Mouse (Mus musculus) adrenal gland, adult 18-20 months (tissue): ENCODE data around the gene Adamtsl5. TPM values are rescaled to one million over a fixed set of nuclear protein-coding genes. Genes with fewer than 3 reads are reported as not detected.
A peak's percentile ranks its signal among the peaks of the same experiment; 100 is the strongest.

Experiments
- DNase-seq, 2 experiments: peaks; one replicate each; pipeline ENCODE4 v3.0.0; 2021 to 2022; ENCODE audit warnings: low spot score in 2 of 2
- total RNA-seq, 2 experiments: library from RNA; stranded (reverse); gene quantifications; 1 replicate in 1 of 2; 2 replicates in 1 of 2; pipeline ENCODE4 v1.2.3; 2021

Adamtsl5 gene
- total RNA-seq, 2 experiments from 2014 or later: 5.1 to 11.5 TPM

GRCm38 (mm10) chr10:80321670-80322581, 26.3 kb downstream of the Adamtsl5 start:
- DNase-seq: no peak

DNA sequence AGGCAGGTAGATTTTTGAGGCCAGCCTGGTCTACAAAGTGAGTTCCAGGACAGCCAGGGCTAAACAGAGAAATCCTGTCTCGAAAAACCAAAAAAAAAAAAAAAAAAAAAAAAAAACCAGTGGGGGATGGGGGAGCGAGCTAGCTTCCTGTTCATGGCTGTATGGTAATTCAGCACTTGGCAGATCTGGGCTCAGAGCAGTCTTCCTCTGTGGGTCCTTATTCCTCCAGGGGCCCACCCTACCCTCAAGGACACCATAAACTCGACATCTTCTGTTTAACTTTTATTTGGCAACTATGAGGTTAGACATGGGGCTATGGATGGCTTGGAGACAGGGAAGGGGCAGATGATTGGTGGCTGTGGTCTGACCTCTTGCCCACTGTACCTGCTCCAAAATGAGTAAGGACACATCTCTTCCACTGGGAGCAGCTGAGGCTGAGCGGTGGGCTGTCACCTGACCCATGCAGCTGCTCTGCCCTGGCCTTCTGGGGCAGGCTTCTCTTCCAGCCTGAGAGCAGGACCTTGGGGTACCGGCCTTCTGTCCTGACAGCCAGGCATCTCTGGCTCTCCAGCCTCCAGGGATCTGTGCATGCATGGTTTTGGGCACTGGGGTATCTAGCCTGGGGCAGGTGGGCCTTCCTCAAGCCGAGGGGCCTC, 27.1 kb downstream of the Adamtsl5 start:
- DNase-seq: no peak

GRCm38 (mm10) chr10:80320340-80320760, 27.9 kb downstream of the Adamtsl5 start, which contains the start of gene 2310011J03Rik:
2310011J03Rik (minus strand) TSS chr10:80320537.
- DNase-seq: peak; percentile 84

GRCm38 (mm10) chr10:80317011-80317410, 31.2 kb downstream of the Adamtsl5 start:
- no peak for DNase-seq

GRCm38 (mm10) chr10:80316359-80316781, 31.8 kb downstream of the Adamtsl5 start:
- DNase-seq: no peak

GRCm38 (mm10) chr10:80315315-80315714, 32.9 kb downstream of the Adamtsl5 start:
- DNase-seq: no peak

- no peak for DNase-seq
Measured at GRCm38 (mm10) chr10:80314494-80315001, 33.7 kb downstream of the Adamtsl5 start.

GRCm38 (mm10) chr10:80313627-80314201, 34.5 kb downstream of the Adamtsl5 start:
- DNase-seq: no peak

DNA sequence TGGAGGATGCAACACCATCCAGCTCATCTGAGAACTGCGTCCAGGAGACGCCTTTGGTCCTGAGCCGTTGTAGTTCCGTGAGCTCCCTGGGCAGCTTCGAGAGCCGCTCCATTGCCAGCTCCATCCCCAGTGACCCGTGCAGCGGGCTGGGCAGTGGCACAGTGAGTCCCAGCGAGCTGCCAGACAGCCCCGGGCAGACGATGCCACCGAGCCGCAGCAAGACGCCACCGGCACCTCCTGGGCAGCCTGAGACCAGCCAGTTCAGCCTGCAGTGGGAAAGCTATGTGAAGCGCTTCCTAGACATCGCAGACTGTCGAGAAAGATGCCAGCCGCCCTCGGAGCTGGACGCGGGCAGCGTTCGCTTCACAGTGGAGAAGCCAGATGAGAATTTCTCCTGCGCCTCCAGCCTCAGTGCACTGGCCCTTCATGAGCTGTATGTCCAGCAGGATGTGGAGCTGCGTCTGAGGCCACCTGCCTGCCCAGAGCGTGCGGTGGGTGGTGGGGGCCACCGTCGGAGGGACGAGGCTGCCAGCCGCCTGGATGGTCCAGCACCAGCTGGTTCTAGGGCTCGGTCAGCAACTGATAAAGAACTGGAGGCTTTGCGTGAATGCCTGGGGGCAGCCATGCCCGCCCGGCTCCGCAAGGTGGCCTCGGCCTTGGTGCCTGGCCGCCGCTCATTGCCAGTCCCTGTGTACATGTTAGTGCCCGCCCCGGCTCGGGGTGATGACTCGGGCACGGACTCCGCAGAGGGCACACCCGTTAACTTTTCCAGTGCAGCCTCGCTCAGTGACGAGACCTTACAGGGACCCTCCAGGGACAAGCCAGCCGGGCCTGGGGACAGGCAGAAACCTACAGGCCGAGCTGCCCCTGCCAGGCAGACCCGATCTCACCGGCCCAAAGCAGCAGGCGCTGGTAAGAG, 35.4 kb downstream of the Adamtsl5 start:
- DNase-seq: no peak

DNA sequence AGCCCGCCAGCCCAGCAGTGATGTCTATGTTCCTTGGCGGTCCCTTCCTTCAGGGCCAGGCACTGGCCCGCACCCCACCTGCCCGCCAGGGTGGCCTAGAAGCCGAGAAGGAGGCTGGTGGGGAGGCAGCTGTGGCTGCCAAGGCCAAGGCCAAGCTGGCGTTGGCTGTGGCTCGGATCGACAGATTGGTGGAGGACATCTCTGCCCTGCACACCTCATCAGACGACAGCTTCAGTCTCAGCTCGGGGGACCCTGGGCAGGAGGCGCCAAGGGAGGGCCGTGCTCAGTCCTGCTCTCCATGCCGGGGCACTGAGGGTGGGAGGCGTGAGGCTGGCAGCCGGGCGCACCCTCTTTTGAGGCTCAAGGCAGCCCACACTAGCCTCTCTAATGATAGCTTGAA, 36.7 kb downstream of the Adamtsl5 start:
- DNase-seq: no peak

GRCm38 (mm10) chr10:80304862-80305261, 43.4 kb downstream of the Adamtsl5 start:
- DNase-seq: no peak

DNA sequence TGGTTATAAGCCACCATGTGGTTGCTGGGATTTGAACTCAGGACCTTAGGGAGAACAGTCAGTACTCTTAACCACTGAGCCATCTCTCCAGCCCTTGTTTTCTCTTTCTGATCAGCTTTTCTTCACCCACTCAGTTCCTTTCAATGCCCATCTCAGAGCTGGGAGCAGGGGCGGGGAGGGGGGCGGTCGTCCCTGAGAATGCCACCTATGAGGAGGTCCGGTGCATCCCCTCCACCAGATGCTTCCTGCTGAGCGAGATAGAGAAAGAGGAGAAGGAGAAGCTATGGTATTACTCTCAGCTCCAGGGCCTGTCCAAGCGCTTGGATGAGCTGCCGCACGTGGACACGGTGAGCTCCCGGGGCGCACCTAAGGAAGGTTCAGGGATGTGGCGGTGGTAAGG, 43.8 kb downstream of the Adamtsl5 start:
- no peak for DNase-seq

DNA sequence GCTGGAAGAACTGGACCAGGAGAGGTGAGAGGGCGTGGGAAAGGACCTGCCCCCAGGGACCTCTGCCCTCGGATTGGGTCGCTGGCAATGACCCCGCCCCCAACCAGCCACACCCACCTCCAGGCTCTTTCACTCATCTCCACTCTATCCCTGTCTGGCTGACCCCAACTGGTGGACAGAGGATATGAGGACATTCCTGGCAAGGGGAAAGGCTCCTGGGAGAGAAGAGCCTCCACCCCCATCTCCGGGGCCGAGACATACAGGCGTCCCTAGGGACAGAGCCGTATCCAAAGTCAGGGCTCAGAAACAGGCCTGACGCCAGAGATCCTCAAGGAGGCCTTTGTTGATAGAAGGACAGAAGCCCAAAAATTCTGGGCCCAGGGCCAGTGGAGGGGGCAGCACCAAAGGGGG, 45.7 kb downstream of the Adamtsl5 start:
- peak in 1 of 2 experiments; percentile 66 for DNase-seq

DNA sequence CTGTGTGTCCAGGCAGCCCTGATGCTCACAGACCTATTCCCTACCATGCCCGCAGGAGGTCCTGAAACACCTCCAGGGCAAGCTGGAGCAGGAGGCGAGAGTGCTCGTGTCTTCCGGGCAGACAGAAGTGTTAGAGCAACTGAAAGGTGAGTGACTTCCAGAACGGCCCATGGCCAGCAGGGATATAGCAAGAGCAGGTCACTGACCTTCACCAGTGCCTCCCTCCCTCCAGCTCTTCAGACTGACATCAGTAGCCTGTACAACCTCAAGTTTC, 46.2 kb downstream of the Adamtsl5 start:
- DNase-seq: no peak

DNA sequence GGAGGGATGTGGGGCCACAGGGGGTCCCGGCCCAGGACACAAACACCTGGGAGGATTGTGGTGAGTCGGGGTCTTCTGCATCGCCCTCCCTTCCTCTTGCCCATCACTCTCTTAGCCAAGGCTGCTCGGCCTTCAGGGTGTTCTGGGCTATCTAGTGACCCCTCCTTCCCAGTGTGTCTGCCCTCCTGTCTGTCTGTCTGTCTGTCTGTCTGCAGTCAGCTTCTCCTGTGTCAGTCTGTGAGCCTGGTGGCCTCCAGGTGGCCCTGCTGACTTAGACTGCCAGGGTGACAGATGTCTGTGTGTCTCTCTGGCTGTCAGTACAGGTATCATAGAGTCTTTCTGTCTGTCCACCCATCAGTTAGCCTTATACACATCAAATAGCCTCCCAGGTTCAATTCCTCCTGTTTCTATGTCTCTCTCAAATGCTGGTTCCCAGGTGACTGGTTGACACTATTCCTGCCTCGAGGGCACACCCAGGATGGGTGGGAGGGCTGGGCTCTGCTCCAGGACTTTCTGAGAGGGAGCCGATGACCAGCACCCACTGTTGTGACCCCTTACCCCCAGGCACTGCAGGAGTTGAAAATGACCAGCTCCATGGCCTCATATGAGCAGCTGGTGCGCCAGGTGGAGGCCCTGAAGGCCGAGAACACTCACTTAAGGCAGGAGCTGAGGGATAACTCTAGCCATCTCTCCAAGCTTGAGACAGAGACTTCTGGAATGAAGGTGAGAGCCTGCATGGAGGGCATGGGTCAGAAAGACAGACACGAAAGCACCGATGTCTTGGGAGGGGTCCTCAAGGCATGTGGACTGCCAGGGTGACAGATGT, 46.7 kb downstream of the Adamtsl5 start:
- DNase-seq: no peak

- no peak for DNase-seq
Measured at GRCm38 (mm10) chr10:80300672-80301181, 47.5 kb downstream of the Adamtsl5 start.

DNA sequence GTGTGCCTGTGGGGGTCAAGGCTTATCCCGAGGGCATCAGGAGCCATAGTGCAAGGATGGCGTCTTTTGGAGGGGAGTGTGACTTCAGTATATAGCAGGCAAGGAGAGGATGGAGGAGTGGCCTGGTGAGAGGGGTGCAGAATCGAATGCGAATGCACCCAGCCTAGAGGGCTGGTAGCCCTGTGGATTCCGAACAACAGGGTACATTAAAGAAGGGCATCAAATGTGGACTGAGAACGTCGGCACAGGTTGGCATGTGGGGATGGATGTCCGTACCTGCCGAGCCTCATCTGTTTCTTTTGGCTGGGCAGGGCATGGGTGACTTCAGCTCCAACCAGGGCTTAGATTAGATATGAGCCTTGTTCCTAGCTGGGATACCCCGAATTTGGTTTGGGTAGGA, 48.4 kb downstream of the Adamtsl5 start:
- no peak for DNase-seq

GRCm38 (mm10) chr10:80299301-80299700, 48.9 kb downstream of the Adamtsl5 start:
- DNase-seq: no peak

DNA sequence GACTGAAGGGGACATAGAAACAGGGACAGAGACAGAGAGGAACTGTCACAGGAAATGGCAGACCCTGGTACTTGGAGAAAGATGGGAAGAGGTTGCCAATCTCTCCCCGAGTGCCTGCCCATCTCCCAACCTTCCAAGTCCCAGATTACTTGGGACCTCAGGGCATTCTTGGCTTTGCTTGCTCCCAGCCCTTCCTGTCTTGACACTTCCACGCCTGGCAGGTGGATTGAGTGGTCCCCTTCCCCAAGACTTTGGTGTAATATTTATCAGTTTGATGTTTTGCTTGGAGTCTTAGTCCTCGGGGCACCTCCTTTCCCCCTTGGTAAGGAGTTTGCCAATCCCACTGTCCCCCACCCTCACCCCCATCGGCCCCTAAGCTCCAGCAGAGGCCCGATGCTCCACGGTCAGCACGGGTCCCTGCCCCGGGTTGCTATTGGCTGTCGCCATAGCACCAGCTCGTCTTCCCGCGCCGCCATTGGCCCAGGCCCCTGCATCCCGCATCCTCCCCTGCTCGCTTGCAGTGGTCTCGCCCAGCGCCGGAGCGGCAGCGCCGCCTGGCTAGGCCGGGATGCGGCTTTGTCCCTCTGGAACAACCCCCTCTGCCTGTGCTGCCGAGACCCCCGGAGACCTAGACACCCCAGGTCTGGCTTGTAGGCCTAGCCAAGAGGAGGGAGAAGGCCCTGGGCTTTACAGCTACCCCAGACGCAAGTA, 49.5 kb downstream of the Adamtsl5 start:
- DNase-seq: no peak
